Mouse (Mus musculus) spleen, postnatal 36 days (tissue): Measurements from ENCODE around the gene Lrrtm4.

ENCODE experiments used
- DNase-seq, 2 experiments: peaks; one replicate each; pipeline ENCODE4 v3.0.0; 2022; ENCODE audit warnings: low spot score in 2 of 2, mixed read lengths in 1 of 2

Gene Lrrtm4

GRCm38 (mm10) chr6:80328391-80328790 is 309.7 kb downstream of the Lrrtm4 start:
- no peak for DNase-seq

GRCm38 (mm10) chr6:80331751-80332150 is 313.1 kb downstream of the Lrrtm4 start:
- DNase-seq, result no peak

- DNase-seq, result no peak
These were observed 333.6 kb downstream of the Lrrtm4 start for GRCm38 (mm10) chr6:80352307-80352706.

GRCm38 (mm10) chr6:80357092-80357491 is 338.4 kb downstream of the Lrrtm4 start:
- no peak for DNase-seq

GRCm38 (mm10) chr6:80363593-80363992 is 344.9 kb downstream of the Lrrtm4 start:
- DNase-seq, result no peak

- DNase-seq, result no peak
These were observed 347.9 kb downstream of the Lrrtm4 start for GRCm38 (mm10) chr6:80366532-80366931.

- DNase-seq, result no peak
These were observed 370.9 kb downstream of the Lrrtm4 start for GRCm38 (mm10) chr6:80389571-80389970.

- DNase-seq, result no peak
These were observed 388.1 kb downstream of the Lrrtm4 start for GRCm38 (mm10) chr6:80406757-80407156.

GRCm38 (mm10) chr6:80440135-80440534 is 421.5 kb downstream of the Lrrtm4 start:
- no peak for DNase-seq

- DNase-seq, result no peak
These were observed 451.9 kb downstream of the Lrrtm4 start for GRCm38 (mm10) chr6:80470546-80470945.

- DNase-seq, result no peak
These were observed 457.5 kb downstream of the Lrrtm4 start for GRCm38 (mm10) chr6:80476153-80476552.

GRCm38 (mm10) chr6:80545017-80545416 is 526.3 kb downstream of the Lrrtm4 start:
- no peak for DNase-seq

GRCm38 (mm10) chr6:80549907-80550306 is 531.2 kb downstream of the Lrrtm4 start:
- no peak for DNase-seq

- no peak for DNase-seq
These were observed 534.7 kb downstream of the Lrrtm4 start for GRCm38 (mm10) chr6:80553398-80553797.

GRCm38 (mm10) chr6:80554991-80555390 is 536.3 kb downstream of the Lrrtm4 start:
- no peak for DNase-seq

GRCm38 (mm10) chr6:80577227-80577626 is 558.5 kb downstream of the Lrrtm4 start:
- DNase-seq, result no peak

GRCm38 (mm10) chr6:80582225-80582624 is 563.5 kb downstream of the Lrrtm4 start:
- no peak for DNase-seq

GRCm38 (mm10) chr6:80589776-80590175 is 571.1 kb downstream of the Lrrtm4 start:
- DNase-seq, result no peak

- DNase-seq, result no peak
These were observed 600.8 kb downstream of the Lrrtm4 start for GRCm38 (mm10) chr6:80619508-80619907.

- no peak for DNase-seq
These were observed 604.1 kb downstream of the Lrrtm4 start for GRCm38 (mm10) chr6:80622676-80623334.

- no peak for DNase-seq
These were observed 606.8 kb downstream of the Lrrtm4 start for GRCm38 (mm10) chr6:80625509-80625908.

GRCm38 (mm10) chr6:80662729-80663128 is 644.1 kb downstream of the Lrrtm4 start:
- no peak for DNase-seq

- no peak for DNase-seq
These were observed 645.4 kb downstream of the Lrrtm4 start for GRCm38 (mm10) chr6:80664039-80664438.

- no peak for DNase-seq
These were observed 685.5 kb downstream of the Lrrtm4 start for GRCm38 (mm10) chr6:80704183-80704582.
